Mouse (Mus musculus) Patski (cell line): ENCODE results near the gene Supt20. TPM values are rescaled to one million over a fixed set of nuclear protein-coding genes. Genes with fewer than 3 reads are reported as not detected.

ENCODE experiments used
- ATAC-seq: fragments of 100-300 bp; one replicate; pipeline ENCODE4 v1.8.0; 2021
- CTCF ChIA-PET: fragments of 350-600 bp; sonication (Branson Sonifier 250); formaldehyde crosslinking; loops from one replicate; lab custom pipeline; 2022; ENCODE audit warnings: inconsistent platforms; lab: Charles Lee
- POLR2A ChIA-PET: fragments of 350-600 bp; sonication (Branson Sonifier 250); formaldehyde crosslinking; loops from one replicate; lab custom pipeline; 2022; ENCODE audit warnings: antibody characterized with exemption, inconsistent platforms; lab: Charles Lee
- DNase-seq: peaks from one replicate; pipeline ENCODE4 v3.0.0-alpha.2; 2011; ENCODE audit warnings: low read depth, low spot score
- H3K27me3 ChIP-seq: fragments of 371-371 bp; one replicate; pipeline ENCODE4 v1.5.1; 2021
- CTCF ChIP-seq: fragments of 100-300 bp; IDR thresholded peaks from one replicate; pipeline ENCODE4 v1.5.1; 2021
- in situ Hi-C: fragments of 300-500 bp; cut with MboI; formaldehyde crosslinking; loops from 3 replicates; pipeline ENCODE4 v1.11.1; 2018; ENCODE audit warnings: low pct_unique_long_range_greater_than_20kb, mixed read lengths
- polyA plus RNA-seq: library from polyadenylated mRNA; unstranded; gene quantifications from one replicate; pipeline ENCODE4 v1.2.3, GENCODE M21; 2021

Supt20 gene
- polyA plus RNA-seq, 1 experiment from 2014 or later, result 85.0 TPM

DNA sequence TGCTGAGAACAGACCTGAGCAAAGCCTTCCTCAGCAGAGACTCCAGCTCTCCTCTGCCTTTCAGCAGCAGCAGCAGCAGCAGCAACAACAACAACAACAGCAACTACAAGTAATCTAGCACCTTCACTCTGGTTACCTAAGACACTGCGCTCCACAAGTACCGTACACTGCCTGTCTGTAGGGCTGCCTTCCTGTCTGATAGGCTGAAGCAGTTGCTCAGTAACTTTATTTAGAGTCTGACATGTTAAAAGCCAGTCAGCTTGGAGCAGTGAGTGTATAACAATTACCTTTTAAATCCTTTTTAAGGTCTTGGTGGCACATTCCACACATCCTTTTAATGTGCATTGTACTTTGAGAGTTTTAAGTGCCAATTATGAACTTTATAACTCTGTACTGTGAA is 35.0 kb downstream of the Supt20 start:
- TF ChIP-seq CTCF, result no peak
- POLR2A ChIA-PET, result interaction anchor here (1.2 kb wide), 1 partner anchor 8 kb away, joined by 3 read pairs; the partner anchor contains the start of genes Alg5 and Exosc8
- DNase-seq (no peak), ATAC-seq (no peak)
- in situ Hi-C loops, result no loop called here
- H3K27me3 ChIP-seq, result no peaks in the 10 kb centered on the region
- CTCF ChIA-PET, result no interaction called here

DNA sequence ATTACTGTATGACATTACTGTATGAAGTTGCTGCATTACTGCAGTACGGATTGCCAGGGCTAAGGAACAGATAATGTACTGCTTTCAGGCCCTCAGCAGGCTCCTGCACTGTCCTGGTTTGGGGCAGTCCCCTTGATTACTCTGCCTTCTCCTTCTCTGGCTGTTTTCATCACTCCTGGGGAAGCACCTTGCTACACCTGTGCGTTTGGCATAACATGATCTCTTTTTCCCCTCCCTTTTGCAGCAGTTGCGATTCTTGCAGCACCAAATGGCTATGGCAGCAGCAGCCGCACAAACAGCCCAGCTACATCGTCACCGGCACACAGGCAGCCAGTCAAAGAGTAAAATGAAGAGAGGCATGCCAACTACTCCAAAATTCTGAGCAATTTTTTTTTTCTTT is 35.5 kb downstream of the Supt20 start:
- no peak for TF ChIP-seq CTCF
- ChIA-PET CTCF (no interaction called here), POLR2A (no interaction called here)
- DNase-seq (no peak), ATAC-seq (no peak)
- in situ Hi-C loops, result no loop called here
- H3K27me3 ChIP-seq, result no peaks in the 10 kb centered on the region

DNA sequence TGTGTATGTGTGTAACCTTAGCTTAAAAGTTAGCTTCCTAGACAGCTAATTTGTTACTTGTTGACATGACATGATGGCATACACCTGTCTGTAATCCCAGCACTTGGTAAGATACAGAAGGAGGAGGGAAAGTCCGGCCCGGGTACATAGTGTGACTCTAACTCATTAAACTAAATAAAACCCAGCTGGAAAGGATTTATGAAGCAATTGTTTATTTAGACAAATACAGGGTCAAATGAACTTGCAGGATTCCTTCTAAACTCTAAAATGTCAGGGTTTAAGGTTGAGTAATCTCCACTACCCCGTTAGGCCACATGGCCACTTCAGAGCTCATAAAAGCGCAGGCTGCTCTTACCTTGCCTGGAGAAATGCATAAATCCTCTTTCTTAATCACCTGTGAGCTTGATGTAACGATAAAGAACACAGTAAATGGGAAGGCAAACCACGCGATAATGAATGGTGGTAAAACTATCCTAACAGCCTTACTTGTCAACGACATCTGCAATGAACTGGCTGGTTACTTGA is 39.1 kb downstream of the Supt20 start:
- in situ Hi-C loops, result no loop called here
- ATAC-seq (no peak), DNase-seq (no peak)
- ChIA-PET POLR2A (interaction anchor here (1.3 to 1.5 kb wide), 2 partner anchors 11 to 39 kb away, joined by 3 to 4 read pairs; partner anchors contain the start of gene Supt20), CTCF (interaction anchor here (1.1 to 3.5 kb wide), 6 partner anchors 9 to 373 kb away, joined by 3 to 17 read pairs (median 5); no protein-coding TSS in a partner anchor)
- TF ChIP-seq CTCF, result no peak
- no peaks in the 10 kb centered on the region for H3K27me3 ChIP-seq

DNA sequence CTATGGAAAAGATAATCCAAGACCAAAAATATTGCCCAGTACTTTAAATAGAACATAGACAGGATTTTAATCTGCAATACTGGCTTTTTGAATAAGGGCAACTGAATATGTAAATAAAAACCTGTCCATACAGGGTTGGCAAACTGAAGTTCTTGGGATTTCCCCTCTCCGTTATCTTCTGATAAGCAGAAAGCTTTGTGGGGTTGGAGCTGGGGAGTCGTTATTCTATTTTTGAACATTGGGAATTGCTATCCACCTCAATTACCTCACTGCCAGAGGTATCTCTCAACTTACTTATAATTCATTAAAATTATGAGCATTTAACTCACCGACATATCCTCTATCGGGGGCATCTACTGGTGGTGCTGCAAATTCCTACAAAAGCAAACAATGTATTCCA is 39.8 kb downstream of the Supt20 start:
- no peak for ATAC-seq
- POLR2A ChIA-PET, result interaction anchor here (1.5 kb wide), 1 partner anchor 12 kb away, joined by 3 read pairs; no protein-coding TSS in a partner anchor
- no peak for TF ChIP-seq CTCF
- in situ Hi-C loops, result no loop called here
- no peak for DNase-seq
- H3K27me3 ChIP-seq, result no peaks in the 10 kb centered on the region
- CTCF ChIA-PET, result interaction anchor here (1.5 to 1.6 kb wide), 4 partner anchors 10 to 71 kb away, joined by 3 to 8 read pairs (median 5); no protein-coding TSS in a partner anchor

DNA sequence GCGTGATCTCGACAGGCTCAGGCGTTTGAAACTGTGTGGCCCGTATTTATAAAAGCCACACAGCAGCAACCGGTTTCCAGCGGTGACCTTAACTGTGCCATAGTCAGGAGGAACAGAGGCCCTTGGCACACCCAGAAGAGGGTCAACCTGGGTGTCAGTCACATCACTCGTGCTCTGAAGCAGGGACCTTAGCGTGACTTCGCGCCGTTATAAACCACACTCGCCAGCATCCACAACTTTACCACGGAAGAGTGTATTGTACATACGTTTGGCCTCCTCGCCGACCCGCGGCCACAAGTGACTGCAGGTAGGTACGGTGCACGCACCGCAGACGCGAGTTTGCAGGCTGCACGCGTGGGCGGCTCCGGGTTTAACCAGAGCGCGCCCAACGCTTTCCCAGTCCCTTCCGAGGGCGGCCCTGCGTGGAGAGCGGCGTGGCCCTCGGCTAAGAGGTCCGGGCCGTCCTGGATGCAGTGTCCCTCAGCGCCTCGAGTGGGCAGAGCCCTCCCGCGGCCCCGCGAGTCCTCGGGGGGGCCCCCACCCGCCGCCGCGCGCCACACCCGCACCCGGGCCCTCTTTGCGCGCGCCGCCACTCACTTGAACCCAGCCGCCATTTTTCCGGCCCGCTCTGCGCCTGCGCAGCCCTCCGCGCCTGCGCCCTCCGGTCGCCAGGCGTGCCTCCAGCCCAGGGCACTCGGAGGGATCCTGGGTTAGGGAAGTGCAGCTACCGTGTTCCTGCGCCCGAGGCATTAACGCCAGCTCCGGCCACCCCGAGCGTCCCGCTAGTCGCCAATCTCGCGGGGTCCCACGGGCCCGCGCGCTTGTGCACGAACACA is 42.0 kb downstream of the Supt20 start:
- ATAC-seq (peak; percentile 78), DNase-seq (peak; percentile 67)
- ChIA-PET CTCF (interaction anchor here (0.6 to 2.2 kb wide), 10 partner anchors 9 to 72 kb away, joined by 3 to 13 read pairs (median 4); partner anchors contain the start of gene Rfxap), POLR2A (interaction anchor here (1.0 to 1.8 kb wide), 2 partner anchors 8 to 11 kb away, joined by 3 to 4 read pairs; no protein-coding TSS in a partner anchor)
- TF ChIP-seq CTCF, result no peak
- H3K27me3 ChIP-seq, result no peaks in the 10 kb centered on the region
- in situ Hi-C loops, result loop anchor here (5.0 kb wide), 1 partner anchor 68 kb away; no protein-coding TSS in a partner anchor

DNA sequence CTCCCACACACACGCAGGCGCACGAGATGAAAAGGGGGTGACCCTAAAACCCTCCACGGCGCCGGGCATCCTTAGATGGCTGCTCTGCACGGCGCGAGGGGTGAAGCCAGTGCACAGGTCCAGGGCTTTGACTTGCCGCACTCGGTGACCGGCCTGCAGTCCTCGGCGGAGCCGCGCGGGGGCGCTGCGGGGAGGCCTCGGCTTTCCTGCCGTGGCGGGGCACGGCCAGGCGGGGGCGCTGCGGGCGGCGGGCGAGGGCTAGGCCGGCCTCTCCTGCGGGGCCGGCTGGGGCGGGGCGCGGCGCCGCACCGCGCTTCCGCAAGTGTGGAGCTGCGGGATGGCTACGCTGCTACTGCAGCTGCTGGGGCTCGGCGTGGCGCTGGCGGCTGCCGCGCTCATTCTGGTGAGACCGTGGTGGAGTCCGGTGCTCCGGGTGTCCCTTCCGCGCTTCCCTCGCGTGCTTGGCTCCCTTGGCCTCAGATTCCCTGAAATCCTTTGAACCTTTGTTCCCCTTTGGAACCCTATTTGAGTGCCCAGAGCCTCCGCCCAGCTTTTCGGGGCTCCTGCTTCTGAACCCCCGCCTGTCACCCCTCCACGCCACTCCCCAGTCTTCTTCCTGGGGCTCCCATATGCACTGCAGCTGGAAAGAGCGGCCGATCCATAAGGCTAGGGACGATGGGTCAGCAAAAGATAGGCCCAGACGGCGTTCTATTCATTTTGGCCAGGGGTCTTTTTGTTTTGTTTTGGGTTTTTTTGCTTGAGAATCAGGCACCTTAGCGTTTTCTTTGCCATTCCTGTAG is 42.8 kb downstream of the Supt20 start, which contains the start of the genes Exosc8 and Alg5:
Gene Exosc8, minus strand, starts transcription at position 147 of the 800 bp plus-strand sequence.
Gene Alg5, plus strand, starts transcription at position 293 of the 800 bp plus-strand sequence.
- CTCF ChIA-PET, result interaction anchor here (0.6 to 2.2 kb wide), 19 partner anchors 10 to 619 kb away, joined by 3 to 13 read pairs (median 4); partner anchors contain the start of gene Rfxap
- DNase-seq, result no peak
- TF ChIP-seq CTCF, result no peak
- no peaks in the 10 kb centered on the region for H3K27me3 ChIP-seq
- POLR2A ChIA-PET, result interaction anchor here (0.6 to 1.8 kb wide), 4 partner anchors 8 to 43 kb away, joined by 3 to 4 read pairs (median 3); partner anchors contain the start of gene Supt20
- ATAC-seq, result peak; percentile 89
- in situ Hi-C loops, result loop anchor here (5.0 kb wide), 1 partner anchor 67 kb away; no protein-coding TSS in a partner anchor

DNA sequence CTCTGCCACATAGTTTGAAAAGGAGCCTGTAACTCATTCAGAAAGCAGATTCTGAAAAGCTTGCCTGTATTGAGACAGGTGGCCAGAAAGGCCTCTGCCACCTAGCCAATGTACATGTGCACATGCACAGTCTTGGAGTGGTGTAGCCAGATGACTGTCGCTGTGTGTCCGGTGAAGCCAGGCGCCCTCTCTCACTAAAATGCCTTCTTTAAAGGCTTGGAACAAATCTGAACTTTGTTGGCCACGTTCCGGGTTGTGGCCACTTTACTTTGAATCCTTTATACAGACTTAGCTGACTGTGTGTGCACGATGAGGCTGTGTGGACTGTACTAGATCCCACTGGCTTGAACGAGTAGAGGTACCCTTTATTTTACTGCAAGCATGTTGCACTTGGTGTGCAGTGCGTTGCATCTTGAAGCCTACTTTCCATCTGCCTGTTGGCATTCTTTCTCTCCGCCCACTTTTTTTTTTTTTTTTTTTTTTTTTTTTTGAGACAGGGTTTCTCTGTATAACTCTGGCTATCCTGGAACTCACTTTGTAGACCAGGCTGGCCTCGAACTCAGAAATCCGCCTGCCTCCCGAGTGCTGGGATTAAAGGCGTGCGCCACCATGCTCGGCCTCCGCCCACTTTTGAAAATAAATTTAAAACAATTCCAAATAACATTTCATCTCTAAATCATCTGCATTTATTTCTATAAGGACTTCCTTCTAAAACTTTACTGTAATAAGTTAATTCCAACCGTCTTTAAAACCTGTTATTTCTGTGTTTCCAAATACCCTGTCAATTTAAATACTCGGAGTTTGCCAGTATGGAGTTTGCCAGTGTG is 43.7 kb downstream of the Supt20 start:
- H3K27me3 ChIP-seq, result no peaks in the 10 kb centered on the region
- DNase-seq, result no peak
- in situ Hi-C loops, result loop anchor here (5.0 kb wide), 1 partner anchor 66 kb away; no protein-coding TSS in a partner anchor
- no peak for TF ChIP-seq CTCF
- no peak for ATAC-seq
- POLR2A ChIA-PET, result interaction anchor here (0.6 to 1.8 kb wide), 3 partner anchors 10 to 43 kb away, joined by 3 to 4 read pairs (median 3); partner anchors contain the start of gene Supt20
- CTCF ChIA-PET, result interaction anchor here (0.9 to 2.2 kb wide), 10 partner anchors 10 to 71 kb away, joined by 3 to 13 read pairs (median 6); partner anchors contain the start of gene Rfxap

DNA sequence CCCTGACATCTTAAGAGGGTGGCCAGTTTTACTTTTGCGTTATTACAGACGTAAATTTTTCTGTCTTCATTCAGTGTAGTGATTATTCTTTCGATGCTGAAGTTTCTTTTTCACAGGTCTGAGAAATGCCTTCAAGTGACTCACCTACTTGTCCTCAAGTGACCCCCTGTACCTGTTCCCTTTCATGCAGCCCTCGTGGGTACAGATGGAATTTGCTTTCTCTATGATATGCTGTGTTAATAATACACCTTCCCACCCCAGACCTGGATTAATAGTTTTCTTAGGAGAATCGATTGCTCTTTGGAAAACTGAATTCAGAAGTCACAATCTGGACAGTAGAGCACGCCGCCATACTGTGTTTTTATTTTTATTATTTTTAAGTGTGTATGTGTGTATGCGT is 44.7 kb downstream of the Supt20 start:
- ATAC-seq, result no peak
- TF ChIP-seq CTCF, result no peak
- POLR2A ChIA-PET, result no interaction called here
- in situ Hi-C loops, result loop anchor here (5.0 kb wide), 1 partner anchor 65 kb away; no protein-coding TSS in a partner anchor
- CTCF ChIA-PET, result no interaction called here
- no peak for DNase-seq
- H3K27me3 ChIP-seq, result no peaks in the 10 kb centered on the region

DNA sequence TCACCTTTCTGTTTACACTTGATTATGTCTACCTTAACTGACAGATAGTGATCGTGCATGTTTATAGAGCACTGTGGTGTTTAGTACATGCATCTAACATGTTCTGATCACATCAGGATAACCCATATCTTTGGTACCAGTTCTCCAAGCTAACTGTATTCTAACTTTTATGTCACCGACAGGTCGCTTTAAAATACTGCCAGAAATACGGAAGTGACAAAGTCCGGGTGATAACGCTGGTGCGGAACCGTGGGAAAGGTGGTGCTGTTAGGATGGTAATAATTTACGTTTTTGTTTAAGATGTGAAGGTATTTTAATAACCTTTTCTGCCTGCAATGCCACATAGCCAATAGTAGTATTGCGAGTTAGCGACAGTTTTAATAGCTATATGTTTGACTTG is 49.4 kb downstream of the Supt20 start:
- POLR2A ChIA-PET, result no interaction called here
- in situ Hi-C loops, result no loop called here
- no peak for TF ChIP-seq CTCF

More for the DNA sequence above, 49.4 kb downstream of the Supt20 start:
- H3K27me3 ChIP-seq, result no peaks in the 10 kb centered on the region
- DNase-seq (no peak), ATAC-seq (no peak)
- CTCF ChIA-PET, result no interaction called here
